Mouse (Mus musculus): ENCODE results near the gene Lmx1b.

DNA sequence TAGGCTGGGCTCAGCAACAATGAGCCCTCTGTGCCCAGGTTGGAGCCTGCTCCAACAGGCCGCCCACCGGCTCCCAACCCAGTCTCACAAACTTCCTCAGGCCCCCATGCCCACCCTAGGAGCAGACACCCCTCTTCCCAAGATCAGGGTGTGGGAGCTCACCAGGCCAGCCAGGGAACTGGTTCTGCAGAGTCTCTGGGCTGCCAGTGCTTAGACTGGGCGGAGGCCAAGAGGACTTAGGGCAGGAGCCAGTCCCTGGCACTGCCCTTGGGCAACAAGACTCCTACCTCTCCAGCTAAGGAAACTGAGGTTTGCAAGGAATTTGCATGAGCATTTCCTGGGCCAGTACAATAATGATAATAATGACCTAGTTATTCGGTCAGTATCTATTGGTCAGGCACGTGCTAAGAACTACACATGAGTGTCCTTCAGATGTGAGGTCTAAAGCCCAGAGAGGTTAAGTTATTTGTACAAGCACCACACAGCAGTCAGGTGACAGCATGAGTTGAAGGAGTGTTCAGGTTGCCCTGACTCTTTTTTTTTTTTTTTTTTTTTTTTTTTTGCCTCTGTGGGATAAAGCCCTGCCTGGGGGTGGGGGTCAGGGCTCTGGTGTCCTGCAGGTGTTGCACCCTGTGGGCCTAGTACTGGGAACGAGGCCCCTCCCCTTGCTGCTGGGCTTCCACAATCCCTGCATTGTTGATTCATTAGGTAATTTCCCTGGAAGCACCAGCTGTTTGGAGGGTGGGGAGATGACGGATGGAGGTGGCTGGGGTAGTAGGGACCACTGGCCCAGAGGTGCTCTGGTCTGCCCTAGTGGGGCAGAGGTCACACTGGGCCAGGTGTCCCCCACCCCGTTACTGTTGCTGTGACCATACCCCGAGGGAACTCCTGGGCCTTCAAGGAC is 45.9 kb downstream of the Lmx1b start:
- TF ChIP-seq CTCF (IDR thresholded peaks at IDR 0.05) (no peak), EP300 (IDR thresholded peaks at IDR 0.05) (no peak)
